Mouse (Mus musculus) forebrain, embryonic 10.5 days (tissue): ENCODE results near the gene Prss23. TPM values are rescaled to one million over a fixed set of nuclear protein-coding genes. Genes with fewer than 3 reads are reported as not detected.

ENCODE experiments used
- DNase-seq: peaks from one replicate; pipeline ENCODE4 v3.0.0-alpha.2; 2017; ENCODE audit warnings: low spot score; ENCODE audit errors: extremely low spot score
- H3K27ac ChIP-seq: fragments of 300-500 bp; sonication (generic); 2 replicates; pipeline ENCODE4 v1.5.1; 2016; ENCODE audit warnings: mild to moderate bottlenecking
- H3K27me3 ChIP-seq: fragments of 300-500 bp; sonication (generic); 2 replicates; pipeline ENCODE4 v1.6.1; 2016; ENCODE audit warnings: mild to moderate bottlenecking; ENCODE audit not compliant: poor library complexity, severe bottlenecking
- H3K36me3 ChIP-seq: fragments of 300-500 bp; sonication (generic); replicated peaks from 2 replicates; pipeline ENCODE4 v1.6.1; 2016; ENCODE audit warnings: mild to moderate bottlenecking, moderate library complexity
- H3K4me1 ChIP-seq: fragments of 300-500 bp; sonication (generic); 2 replicates; pipeline ENCODE4 v1.6.1; 2016
- H3K4me3 ChIP-seq: fragments of 300-500 bp; sonication (generic); 2 replicates; pipeline ENCODE4 v1.5.1; 2016; ENCODE audit warnings: mild to moderate bottlenecking, moderate library complexity
- H3K9me3 ChIP-seq: fragments of 300-500 bp; sonication (generic); 2 replicates; pipeline ENCODE4 v1.6.1; 2016; ENCODE audit warnings: mild to moderate bottlenecking, moderate library complexity
- WGBS: fragments of 180-500 bp; shearing (Covaris S2); methylation state at CpG from one replicate; pipeline ENCODE4 v1.1.7; 2016; 5-methylcytosine and 5-hydroxymethylcytosine counted together
- polyA plus RNA-seq: library from polyadenylated mRNA; unstranded; fragments of >200 nt; fragmentation: Nextera tagmentation; extraction: Ambion mirVana; gene quantifications from 2 replicates; pipeline ENCODE4 v1.2.1, GENCODE M21; 2016

Gene Prss23
- polyA plus RNA-seq, 1 experiment from 2014 or later: 32.0 TPM

GRCm38 (mm10) chr7:89540976-89541375 is 14.0 kb upstream of the Prss23 start:
- Histone ChIP-seq H3K4me3 (no peak overlapping the region), H3K27me3 (no peaks in the 10 kb centered on the region), H3K27ac (no peak overlapping the region), H3K9me3 (no peaks in the 10 kb centered on the region), H3K36me3 (no peaks in the 10 kb centered on the region), H3K4me1 (no peaks in the 10 kb centered on the region)
- DNase-seq: no peak
- WGBS: 91% methylated on average over 2 of the region's 2 CpGs

GRCm38 (mm10) chr7:89539391-89539790 is 12.4 kb upstream of the Prss23 start:
- Histone ChIP-seq H3K36me3 (no peaks in the 10 kb centered on the region), H3K27ac (no peak overlapping the region), H3K9me3 (no peaks in the 10 kb centered on the region), H3K27me3 (no peaks in the 10 kb centered on the region), H3K4me1 (no peaks in the 10 kb centered on the region), H3K4me3 (no peak overlapping the region)
- DNase-seq: no peak
- WGBS: 92% methylated on average over 6 of the region's 6 CpGs

- Histone ChIP-seq H3K27ac (no peak overlapping the region), H3K4me1 (peaks cover 6% of the 10 kb centered on the region), H3K9me3 (no peaks in the 10 kb centered on the region), H3K4me3 (no peak overlapping the region), H3K27me3 (no peaks in the 10 kb centered on the region), H3K36me3 (no peaks in the 10 kb centered on the region)
- DNase-seq: no peak
- 86% methylated on average over 4 of the region's 4 CpGs for WGBS
Measured at GRCm38 (mm10) chr7:89527430-89527856, 456 bp upstream of the Prss23 start.

GRCm38 (mm10) chr7:89523816-89524215 is 3.2 kb downstream of the Prss23 start:
- DNase-seq: no peak
- Histone ChIP-seq H3K4me1 (peaks cover 9% of the 10 kb centered on the region), H3K27ac (no peak overlapping the region), H3K4me3 (no peak overlapping the region), H3K36me3 (no peaks in the 10 kb centered on the region), H3K27me3 (no peaks in the 10 kb centered on the region), H3K9me3 (peaks cover 7% of the 10 kb centered on the region; the same call in 1 of the 2 replicates)
- 92% methylated on average over 4 of the region's 4 CpGs for WGBS

GRCm38 (mm10) chr7:89522170-89522569 is 4.8 kb downstream of the Prss23 start:
- DNase-seq: no peak
- Histone ChIP-seq H3K4me1 (peaks cover 22% of the 10 kb centered on the region), H3K9me3 (peaks cover 7% of the 10 kb centered on the region; the same call in 1 of the 2 replicates), H3K27ac (no peak overlapping the region), H3K4me3 (no peak overlapping the region), H3K36me3 (no peaks in the 10 kb centered on the region), H3K27me3 (peaks cover 14% of the 10 kb centered on the region)
- whole genome bisulfite sequencing: 89% methylated on average over 10 of the region's 10 CpGs

GRCm38 (mm10) chr7:89517460-89518390 is 9.3 kb downstream of the Prss23 start:
- peak; percentile 72 for DNase-seq
- peaks cover 42% of the 10 kb centered on the region for H3K4me1 ChIP-seq
- 1% methylated on average over 60 of the region's 61 CpGs for WGBS
- H3K9me3 ChIP-seq: peaks cover 7% of the 10 kb centered on the region; the same call in 1 of the 2 replicates
- H3K36me3 ChIP-seq: no peaks in the 10 kb centered on the region
- peak overlapping the region; percentile 94 for H3K27ac ChIP-seq
- peaks cover 33% of the 10 kb centered on the region for H3K27me3 ChIP-seq
- H3K4me3 ChIP-seq: peak overlapping the region; percentile 83

- peaks cover 33% of the 10 kb centered on the region for H3K27me3 ChIP-seq
- peak overlapping the region; percentile 83 for H3K4me3 ChIP-seq
- peak overlapping the region; percentile 94 for H3K27ac ChIP-seq
- no peaks in the 10 kb centered on the region for H3K36me3 ChIP-seq
- peaks cover 51% of the 10 kb centered on the region for H3K4me1 ChIP-seq
- WGBS: 8% methylated on average over 32 of the region's 32 CpGs
- H3K9me3 ChIP-seq: peaks cover 7% of the 10 kb centered on the region; the same call in 1 of the 2 replicates
- DNase-seq: no peak
Measured at GRCm38 (mm10) chr7:89516551-89517459, 10.2 kb downstream of the Prss23 start.

GRCm38 (mm10) chr7:89511921-89512514 is 15.0 kb downstream of the Prss23 start:
- Histone ChIP-seq H3K27ac (peak overlapping the region; percentile 53), H3K4me3 (no peak overlapping the region), H3K4me1 (peaks cover 46% of the 10 kb centered on the region), H3K27me3 (peaks cover 19% of the 10 kb centered on the region), H3K36me3 (peaks cover 24% of the 10 kb centered on the region), H3K9me3 (no peaks in the 10 kb centered on the region)
- DNase-seq: no peak
- WGBS: 40% methylated on average over 4 of the region's 4 CpGs

GRCm38 (mm10) chr7:89508672-89509071 is 18.3 kb downstream of the Prss23 start:
- Histone ChIP-seq H3K9me3 (no peaks in the 10 kb centered on the region), H3K27ac (no peak overlapping the region), H3K4me1 (peaks cover 23% of the 10 kb centered on the region), H3K27me3 (no peaks in the 10 kb centered on the region; the same call in 1 of the 2 replicates), H3K4me3 (no peak overlapping the region), H3K36me3 (peaks cover 34% of the 10 kb centered on the region)
- 55% methylated on average over 4 of the region's 4 CpGs for WGBS
- no peak for DNase-seq

- DNase-seq: peak; percentile 55
- Histone ChIP-seq H3K9me3 (no peaks in the 10 kb centered on the region), H3K4me1 (peaks cover 15% of the 10 kb centered on the region), H3K27ac (no peak overlapping the region), H3K4me3 (no peak overlapping the region), H3K36me3 (peaks cover 2% of the 10 kb centered on the region; the same call in 1 of the 2 replicates), H3K27me3 (peaks cover 14% of the 10 kb centered on the region)
- WGBS: 40% methylated on average over 17 of the region's 17 CpGs
Measured at GRCm38 (mm10) chr7:89499516-89500307, 27.3 kb downstream of the Prss23 start.

- H3K4me1 ChIP-seq: peaks cover 3% of the 10 kb centered on the region; the same call in 1 of the 2 replicates
- no peak overlapping the region for H3K27ac ChIP-seq
- 79% methylated on average over 7 of the region's 7 CpGs for WGBS
- no peak overlapping the region for H3K4me3 ChIP-seq
- peaks cover 5% of the 10 kb centered on the region; the same call in 1 of the 2 replicates for H3K9me3 ChIP-seq
- no peaks in the 10 kb centered on the region for H3K36me3 ChIP-seq
- H3K27me3 ChIP-seq: no peaks in the 10 kb centered on the region
- DNase-seq: no peak
Measured at GRCm38 (mm10) chr7:89483769-89484568, 43.0 kb downstream of the Prss23 start.
